In the genomic region with DNA sequence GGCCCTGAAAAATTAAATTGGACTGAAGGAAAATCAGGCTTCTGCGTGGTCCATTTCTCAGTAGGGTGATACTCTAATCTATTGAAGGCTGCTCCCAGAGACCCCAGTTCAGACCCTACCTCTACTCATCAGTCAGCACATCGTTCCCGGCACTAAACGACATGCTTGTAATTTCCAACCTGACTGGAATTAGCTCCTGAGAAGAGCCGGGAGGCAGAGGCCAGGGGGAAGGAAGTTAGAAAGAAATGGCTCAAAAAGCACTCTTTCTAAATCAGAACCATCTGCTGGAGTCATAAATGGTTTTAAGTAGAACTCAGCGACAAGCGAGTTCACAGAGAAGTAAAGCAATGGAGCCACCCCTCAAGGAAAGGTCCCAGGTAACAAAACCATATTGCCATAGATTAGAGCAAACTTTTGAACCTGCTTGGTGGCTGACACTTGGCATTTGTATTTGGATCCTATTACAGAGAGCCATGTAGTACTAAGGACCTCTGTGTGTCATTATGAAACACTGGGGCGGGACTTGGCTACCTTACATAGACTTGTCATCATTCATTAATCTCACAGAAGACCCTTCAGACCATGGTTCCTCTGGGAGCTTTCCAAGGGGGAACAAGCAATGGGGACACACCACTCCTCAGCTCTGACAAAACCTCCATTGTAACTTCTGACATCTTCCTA, we compare ENCODE assay signal across 17 mouse cellular contexts.
DNase-seq lines count a peak whose midpoint lies in the region; ATAC-seq and TF ChIP-seq lines count a peak whose summit lies in the region.
"Had no signal": no experiment of that assay in that cellular context is flagged by ENCODE, and none has a peak within 500 bp of the region (broad histone marks: within the 10 kb centered on the region; RNA-seq: fewer than 3 reads in every experiment).

No protein-coding gene starts in this region.

- no peak for TF ChIP-seq POLR2A in cerebellum, adult 2 months (IDR thresholded peaks at IDR 0.05; ENCODE audit: borderline replicate concordance, insufficient read depth, low read length)

- no peak for ATAC-seq in kidney, postnatal 0 days (replicated peaks; ENCODE audit: low FRiP score, low read depth)
- ATAC-seq in embryonic facial prominence, embryonic 12.5 days (ENCODE audit: insufficient number of reproducible peaks, insufficient read depth, low FRiP score, low TSS enrichment): no peak; the same call in 1 of the 2 replicates
- ATAC-seq in midbrain, embryonic 14.5 days (ENCODE audit: low FRiP score, low TSS enrichment): no peak
- ATAC-seq: intestine, embryonic 16.5 days; midbrain, embryonic 15.5 days had no signal

- peak overlapping the region; percentile 70 for H3K27ac ChIP-seq in heart, embryonic 10.5 days
- no peak overlapping the region for H3K27ac ChIP-seq in kidney, postnatal 0 days
- H3K27ac ChIP-seq in embryonic facial prominence, embryonic 12.5 days: 0 out of 2 replicates have a peak overlapping the region, but pooled peaks have one; percentile 3
- H3K27ac ChIP-seq in midbrain, embryonic 14.5 days (replicated peaks; ENCODE audit: low read depth, low read length): no peak overlapping the region
- H3K27ac ChIP-seq in cerebellum, adult 2 months (ENCODE audit: insufficient read depth, low read length): no peak overlapping the region
- H3K27ac ChIP-seq: embryonic facial prominence, embryonic 15.5 days; forebrain, embryonic 12.5 days; left cerebral cortex, adult 2 months; liver, embryonic 14.5 days; midbrain, embryonic 15.5 days; neural tube, embryonic 12.5 days had no signal

- TF ChIP-seq CTCF in kidney, postnatal 0 days (IDR thresholded peaks at IDR 0.05; ENCODE audit: low read depth): no peak
- no peak for TF ChIP-seq CTCF in cerebellum, adult 2 months (IDR thresholded peaks at IDR 0.05; ENCODE audit: borderline replicate concordance, insufficient read depth, low read depth, low read length)

- WGBS in heart, embryonic 10.5 days: 44% methylated on average over 8 of the region's 8 CpGs
- 54% methylated on average over 8 of the region's 8 CpGs for WGBS in kidney, postnatal 0 days
- WGBS in embryonic facial prominence, embryonic 12.5 days: 23% methylated on average over 8 of the region's 8 CpGs
- 95% methylated on average over 8 of the region's 8 CpGs for WGBS in midbrain, embryonic 14.5 days
- WGBS in cerebellum, adult 2 months: 85% methylated on average over 8 of the region's 8 CpGs

- H3K4me2 ChIP-seq in kidney, postnatal 0 days (ENCODE audit: low read length): no peak overlapping the region
- H3K4me2 ChIP-seq in embryonic facial prominence, embryonic 12.5 days (replicated peaks): no peak overlapping the region
- H3K4me2 ChIP-seq in midbrain, embryonic 14.5 days (ENCODE audit: low read length): no peak overlapping the region
- H3K4me2 ChIP-seq: embryonic facial prominence, embryonic 15.5 days; forebrain, embryonic 12.5 days; midbrain, embryonic 15.5 days; neural tube, embryonic 12.5 days had no signal

- no peak overlapping the region for H3K4me3 ChIP-seq in heart, embryonic 10.5 days
- no peak overlapping the region for H3K4me3 ChIP-seq in kidney, postnatal 0 days (replicated peaks; ENCODE audit: low read depth, low read length)
- no peak overlapping the region for H3K4me3 ChIP-seq in embryonic facial prominence, embryonic 12.5 days
- H3K4me3 ChIP-seq in midbrain, embryonic 14.5 days (replicated peaks; ENCODE audit: low read depth, low read length): no peak overlapping the region
- no peak overlapping the region for H3K4me3 ChIP-seq in cerebellum, adult 2 months (replicated peaks; ENCODE audit: insufficient read depth, low read depth, low read length)
- H3K4me3 ChIP-seq: embryonic facial prominence, embryonic 15.5 days; forebrain, embryonic 12.5 days; left cerebral cortex, adult 2 months; midbrain, embryonic 15.5 days; neural tube, embryonic 12.5 days had no signal

- peaks cover 22% of the 10 kb centered on the region for H3K4me1 ChIP-seq in heart, embryonic 10.5 days
- no peaks in the 10 kb centered on the region for H3K4me1 ChIP-seq in kidney, postnatal 0 days (replicated peaks; ENCODE audit: insufficient read depth, low read length)
- peaks cover 21% of the 10 kb centered on the region for H3K4me1 ChIP-seq in embryonic facial prominence, embryonic 12.5 days
- no peaks in the 10 kb centered on the region for H3K4me1 ChIP-seq in midbrain, embryonic 14.5 days (ENCODE audit: control insufficient read depth, insufficient read depth, low read length)
- H3K4me1 ChIP-seq in cerebellum, adult 2 months (ENCODE audit: control insufficient read depth, insufficient read depth, low read length): no peaks in the 10 kb centered on the region
- H3K4me1 ChIP-seq: forebrain, embryonic 12.5 days; midbrain, embryonic 15.5 days had no signal

- no peaks in the 10 kb centered on the region for H3K9me3 ChIP-seq in heart, embryonic 10.5 days
- H3K9me3 ChIP-seq in kidney, postnatal 0 days (replicated peaks; ENCODE audit: low read length): no peaks in the 10 kb centered on the region
- H3K9me3 ChIP-seq in embryonic facial prominence, embryonic 12.5 days: no peaks in the 10 kb centered on the region
- H3K9me3 ChIP-seq in midbrain, embryonic 14.5 days (ENCODE audit: control insufficient read depth, low read length): no peaks in the 10 kb centered on the region
- H3K9me3 ChIP-seq: embryonic facial prominence, embryonic 15.5 days; forebrain, embryonic 12.5 days; midbrain, embryonic 15.5 days; neural tube, embryonic 12.5 days had no signal

- H3K27me3 ChIP-seq in heart, embryonic 10.5 days (ENCODE audit: insufficient read depth, poor library complexity, severe bottlenecking): no peaks in the 10 kb centered on the region
- H3K27me3 ChIP-seq in kidney, postnatal 0 days (ENCODE audit: insufficient read depth, low read length): no peaks in the 10 kb centered on the region
- H3K27me3 ChIP-seq in embryonic facial prominence, embryonic 12.5 days: no peaks in the 10 kb centered on the region
- no peaks in the 10 kb centered on the region for H3K27me3 ChIP-seq in midbrain, embryonic 14.5 days (ENCODE audit: control insufficient read depth, insufficient read depth, low read length)
- H3K27me3 ChIP-seq in cerebellum, adult 2 months (ENCODE audit: control insufficient read depth, insufficient read depth, low read length): no peaks in the 10 kb centered on the region; the same call in 1 of the 2 replicates
- H3K27me3 ChIP-seq: embryonic facial prominence, embryonic 15.5 days; forebrain, embryonic 12.5 days; midbrain, embryonic 15.5 days; neural tube, embryonic 12.5 days had no signal

- no peak overlapping the region for H3K9ac ChIP-seq in kidney, postnatal 0 days (ENCODE audit: low read depth, low read length)
- H3K9ac ChIP-seq in embryonic facial prominence, embryonic 12.5 days: no peak overlapping the region
- H3K9ac ChIP-seq in midbrain, embryonic 14.5 days (replicated peaks; ENCODE audit: low read length): no peak overlapping the region
- H3K9ac ChIP-seq: embryonic facial prominence, embryonic 15.5 days; forebrain, embryonic 12.5 days; liver, embryonic 14.5 days; midbrain, embryonic 15.5 days; neural tube, embryonic 12.5 days had no signal

- H3K36me3 ChIP-seq in heart, embryonic 10.5 days: no peaks in the 10 kb centered on the region
- no peaks in the 10 kb centered on the region for H3K36me3 ChIP-seq in kidney, postnatal 0 days (ENCODE audit: insufficient read depth, low read length)
- no peaks in the 10 kb centered on the region for H3K36me3 ChIP-seq in embryonic facial prominence, embryonic 12.5 days
- H3K36me3 ChIP-seq in midbrain, embryonic 14.5 days (ENCODE audit: control insufficient read depth, insufficient read depth, low read length): no peaks in the 10 kb centered on the region
- H3K36me3 ChIP-seq: embryonic facial prominence, embryonic 15.5 days; forebrain, embryonic 12.5 days; midbrain, embryonic 15.5 days; neural tube, embryonic 12.5 days had no signal

- DNase-seq in heart, embryonic 10.5 days (ENCODE audit: low spot score): no peak
- DNase-seq in heart, postnatal 4 days: no peak
- DNase-seq in kidney, postnatal 0 days (ENCODE audit: low spot score): peak; percentile 34
- DNase-seq in kidney, postnatal 14 days: no peak
- DNase-seq in mesoderm, embryonic 11.5 days (ENCODE audit: low read depth, low spot score): peak; percentile 51
- DNase-seq in midbrain, embryonic 14.5 days: no peak
- no peak for DNase-seq in cerebellum, adult 2 months
- DNase-seq: cerebellum, adult 18-20 months; heart, postnatal 14 days had no signal

Comparison
In these comparisons a context has a peak if more than half of its experiments do, and no peak if none do; other contexts are left out.
1. DNase-seq: peak in kidney, postnatal 0 days (single experiment) and mesoderm, embryonic 11.5 days (single experiment); none in heart, embryonic 10.5 days (single experiment), heart, postnatal 4 days (single experiment), kidney, postnatal 14 days (single experiment), midbrain, embryonic 14.5 days (single experiment) and cerebellum, adult 2 months (0 of 2).
2. H3K27ac ChIP-seq: peak in heart, embryonic 10.5 days (single experiment) and embryonic facial prominence, embryonic 12.5 days (single experiment); none in kidney, postnatal 0 days (single experiment), midbrain, embryonic 14.5 days (single experiment) and cerebellum, adult 2 months (single experiment).